Mouse (Mus musculus) lung, postnatal 0 days (tissue): ENCODE measurements around the gene Cacna1d.

Experiments used
- CTCF ChIP-seq: IDR thresholded peaks from 2 replicates; pipeline ENCODE4 v1.5.1; 2016; ENCODE audit warnings: antibody characterized with exemption, mild to moderate bottlenecking
- EP300 ChIP-seq: IDR thresholded peaks from 2 replicates; pipeline ENCODE4 v1.6.1; 2016; ENCODE audit warnings: antibody characterized with exemption, mild to moderate bottlenecking, control low read depth

DNA sequence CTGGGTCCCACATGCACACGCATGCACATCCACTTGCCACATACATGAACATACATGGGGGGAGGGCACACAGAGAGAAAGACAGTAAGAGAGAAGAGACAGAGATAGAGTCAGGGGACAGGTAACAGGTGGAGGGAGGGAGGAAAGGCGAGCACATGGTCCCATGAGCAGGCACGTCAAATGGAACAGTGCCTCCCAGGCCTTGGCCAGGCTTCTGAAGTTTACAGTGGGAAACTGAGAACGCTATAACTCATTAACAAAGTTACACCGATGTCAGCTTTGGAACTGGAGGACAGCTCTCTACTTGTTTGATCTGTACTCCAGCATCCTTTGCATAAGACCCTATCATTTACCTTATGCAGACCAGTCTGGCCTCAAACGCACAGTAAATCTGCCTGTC is 16.8 kb downstream of the Cacna1d start:
- no peak for TF ChIP-seq CTCF
- no peak for TF ChIP-seq EP300
